Mouse (Mus musculus): ENCODE data around the gene Shroom3.

The Shroom3 gene

DNA sequence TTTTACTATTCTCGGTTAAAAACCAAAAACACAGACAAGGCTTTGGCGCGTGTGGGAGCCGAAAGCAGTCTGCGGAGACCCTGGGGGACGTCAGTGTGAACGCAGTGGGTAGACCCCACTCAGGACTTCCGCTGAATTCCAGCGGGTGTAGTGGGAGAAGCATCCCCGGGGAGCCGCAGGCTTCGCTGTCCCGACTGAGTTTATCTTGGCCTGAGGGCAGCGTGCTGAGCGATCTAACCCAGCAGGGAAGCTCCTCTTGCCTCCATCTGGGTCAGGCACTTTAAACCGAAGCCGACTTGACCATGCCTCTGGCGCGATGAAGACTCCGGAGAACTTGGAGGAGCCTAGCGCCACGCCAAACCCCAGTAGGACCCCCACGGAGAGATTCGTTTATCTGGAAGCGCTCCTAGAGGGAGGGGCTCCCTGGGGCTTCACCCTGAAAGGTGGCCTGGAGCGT lies at the start of gene Shroom3:
TSS of gene Shroom3 (plus strand) at position 85 of the 457 bp plus-strand sequence.
- DNase-seq = no peak

DNA sequence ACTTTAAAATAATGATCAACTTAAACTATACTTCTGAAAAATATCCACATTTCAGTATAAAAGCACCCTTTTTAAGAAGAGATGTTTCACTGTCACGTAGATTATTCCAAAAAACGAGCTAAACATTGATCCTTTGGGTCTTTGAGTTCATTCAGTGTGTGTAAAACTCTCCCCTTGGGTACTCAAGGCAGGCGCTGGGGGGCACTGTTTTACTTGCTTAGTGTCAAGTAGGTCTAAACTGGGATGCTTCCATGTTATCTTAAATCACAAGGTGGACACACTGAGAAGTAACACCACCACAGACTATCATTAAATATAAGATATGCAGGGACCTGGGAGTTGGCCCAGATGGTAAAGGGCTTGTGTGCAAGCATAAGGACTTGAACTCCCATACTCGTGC lies 49.7 kb upstream of the Shroom3 start:
- DNase-seq = no peak

DNA sequence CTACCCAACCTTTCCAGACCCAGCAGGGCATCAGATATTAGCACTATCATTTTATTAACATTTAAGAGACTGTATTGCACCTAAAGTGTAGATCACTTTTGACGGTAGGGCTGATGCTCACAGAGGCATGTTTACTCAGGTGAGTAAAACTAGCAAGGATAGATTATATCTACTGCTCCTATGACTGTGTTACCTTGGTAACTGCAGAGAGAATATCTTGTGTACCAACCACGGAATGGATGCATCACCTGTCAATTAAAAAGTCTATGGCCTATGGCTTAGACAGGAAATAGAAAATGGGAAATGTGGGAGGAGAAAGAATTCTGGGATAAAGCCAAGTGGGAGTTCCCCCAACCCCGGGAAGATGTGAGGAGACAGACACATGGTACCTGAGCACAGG lies 48.3 kb upstream of the Shroom3 start:
- no peak for DNase-seq

- DNase-seq = no peak
These were observed 47.3 kb upstream of the Shroom3 start for GRCm38 (mm10) chr5:92635891-92636290.

- no peak for DNase-seq
These were observed 42.4 kb upstream of the Shroom3 start for GRCm38 (mm10) chr5:92640861-92641260.

DNA sequence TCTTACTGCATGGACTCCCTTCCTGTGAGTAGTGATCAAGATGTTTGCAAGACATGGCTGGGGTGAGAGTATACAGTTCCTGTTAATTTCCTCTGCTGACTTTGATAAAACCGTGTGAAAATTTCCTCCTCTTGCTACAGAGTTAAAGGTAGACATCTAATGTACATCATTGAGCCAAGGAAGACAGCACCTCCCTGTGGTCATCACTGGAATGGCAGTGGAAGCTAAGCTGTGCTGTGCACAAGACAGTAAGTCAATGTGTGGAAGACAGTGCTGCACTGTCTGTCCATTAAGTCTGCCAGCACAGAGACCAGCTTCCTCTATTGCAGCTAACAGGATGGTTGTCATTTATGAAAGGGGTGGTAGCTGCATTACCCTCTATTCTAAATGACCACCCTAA lies 27.0 kb upstream of the Shroom3 start:
- DNase-seq = peak; percentile 58 to 60

- no peak for DNase-seq
These were observed 18.9 kb upstream of the Shroom3 start for GRCm38 (mm10) chr5:92664321-92664720.

GRCm38 (mm10) chr5:92666860-92667259 lies 16.4 kb upstream of the Shroom3 start:
- DNase-seq = no peak

- DNase-seq = peak; percentile 57 to 74
These were observed 8.2 kb upstream of the Shroom3 start, which contains the start of gene Ccdc158 for GRCm38 (mm10) chr5:92674859-92675573. Ccdc158 (minus strand) TSS chr5:92675271.

- no peak for DNase-seq
These were observed 7.7 kb upstream of the Shroom3 start for GRCm38 (mm10) chr5:92675574-92675920.

GRCm38 (mm10) chr5:92679441-92679840 lies 3.8 kb upstream of the Shroom3 start:
- no peak for DNase-seq

GRCm38 (mm10) chr5:92681861-92682260 lies 1.4 kb upstream of the Shroom3 start:
- DNase-seq = no peak

- DNase-seq = no peak
These were observed 450 bp upstream of the Shroom3 start for GRCm38 (mm10) chr5:92682621-92683348.

- DNase-seq = no peak
These were observed 738 bp downstream of the Shroom3 start for GRCm38 (mm10) chr5:92683871-92684475.

- DNase-seq = no peak
These were observed 1.7 kb downstream of the Shroom3 start for GRCm38 (mm10) chr5:92684715-92685460.

GRCm38 (mm10) chr5:92688124-92688523 lies 4.9 kb downstream of the Shroom3 start:
- no peak for DNase-seq

- no peak for DNase-seq
These were observed 5.3 kb downstream of the Shroom3 start for GRCm38 (mm10) chr5:92688569-92688968.

GRCm38 (mm10) chr5:92692206-92693007 lies 9.2 kb downstream of the Shroom3 start:
- no peak for DNase-seq

GRCm38 (mm10) chr5:92693744-92694143 lies 10.5 kb downstream of the Shroom3 start:
- DNase-seq = no peak

GRCm38 (mm10) chr5:92694316-92694995 lies 11.2 kb downstream of the Shroom3 start:
- DNase-seq = no peak

DNA sequence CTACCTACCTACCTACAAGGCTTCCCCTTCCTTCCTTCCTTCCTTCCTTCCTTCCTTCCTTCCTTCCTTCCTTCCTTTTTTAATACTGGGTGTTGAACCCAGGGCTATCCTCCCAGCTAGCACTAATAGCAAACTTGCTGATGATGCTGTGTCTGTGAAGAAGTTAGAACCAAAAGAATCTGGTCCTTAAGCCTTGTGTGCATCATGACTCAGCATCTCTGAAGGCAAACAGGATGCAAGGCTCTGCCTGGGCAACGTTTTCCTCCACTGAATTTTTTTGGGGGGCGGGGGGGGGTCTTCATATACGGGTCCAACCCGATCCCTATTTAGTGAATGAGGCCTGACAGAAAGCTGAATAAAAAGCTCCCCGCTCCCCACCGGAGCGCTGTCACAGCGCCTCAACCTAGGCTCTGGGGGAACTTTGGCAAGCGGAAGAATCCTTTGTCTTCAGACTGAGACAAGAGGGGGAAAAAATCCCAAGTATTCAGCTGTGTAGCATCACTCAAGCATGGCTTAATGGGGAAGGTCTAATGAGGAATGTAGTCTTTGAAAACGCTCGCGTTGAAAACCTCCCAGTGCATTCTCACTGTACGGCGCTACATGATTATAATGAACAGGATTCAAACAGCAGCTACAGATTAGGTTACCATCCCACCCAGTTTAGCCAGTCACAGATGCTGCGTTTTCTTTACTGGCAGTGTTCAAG lies 15.0 kb downstream of the Shroom3 start:
- no peak for DNase-seq

Measured in thymus, postnatal 36 days (tissue).